Mouse (Mus musculus): Measurements from ENCODE around the gene Surf4. TPM values are rescaled to one million over a fixed set of nuclear protein-coding genes. Genes with fewer than 3 reads are reported as not detected.

Gene Surf4
- polyA plus RNA-seq, 1 experiment from 2014 or later, result 121 TPM

DNA sequence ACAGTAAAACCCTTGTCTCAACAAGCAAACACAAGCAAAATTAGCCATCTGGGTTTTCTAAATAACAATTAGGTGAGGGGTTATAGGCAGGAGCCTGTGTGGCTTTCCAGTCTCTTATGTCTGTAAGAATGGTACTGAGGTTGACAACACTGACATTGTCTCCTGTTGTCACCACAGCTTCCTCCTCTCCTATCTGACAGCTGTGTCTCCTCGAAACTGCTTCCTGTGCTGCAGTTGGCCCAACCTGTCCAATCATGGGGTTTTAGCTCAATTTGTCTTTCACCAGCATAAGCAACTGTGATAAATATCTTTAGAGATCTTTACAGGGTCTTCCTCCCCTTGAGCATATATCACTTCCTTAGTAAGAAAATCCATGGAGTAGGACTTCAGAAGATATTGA, 2.7 kb upstream of the Surf4 start:
- no peak for ATAC-seq (ENCODE audit: low read depth)

DNA sequence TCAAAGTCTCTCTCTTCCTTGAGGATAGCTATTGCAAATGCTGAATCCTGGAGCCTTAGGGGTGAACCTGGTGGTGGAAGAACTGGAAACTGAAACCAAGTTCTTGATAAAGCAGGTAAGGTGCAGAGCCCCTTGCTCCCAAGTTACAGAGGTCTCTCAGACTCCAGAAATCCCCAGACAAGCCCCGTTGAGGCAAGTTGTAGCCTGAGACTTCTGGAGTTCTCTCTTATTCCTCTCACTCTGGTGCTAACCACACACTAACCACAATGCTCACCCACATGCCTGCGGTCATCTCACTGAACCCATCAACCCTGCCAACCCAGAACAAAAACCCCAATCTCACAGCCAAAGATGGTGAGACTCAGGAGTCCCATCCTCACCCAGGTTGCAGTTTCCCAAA, 1.6 kb upstream of the Surf4 start:
- H3K4me1 ChIP-seq (ENCODE audit: control insufficient read depth, low read depth, low read length), result peaks cover 31% of the 10 kb centered on the region
- 18% methylated on average over 2 of the region's 2 CpGs for WGBS (ENCODE audit: insufficient replicate concordance)
- no peak overlapping the region for H3K4me3 ChIP-seq (ENCODE audit: low read depth, low read length)
- H3K9me3 ChIP-seq (replicated peaks; ENCODE audit: control insufficient read depth, low read length), result no peaks in the 10 kb centered on the region
- no peak overlapping the region for H3K27ac ChIP-seq (ENCODE audit: low read length)
- H3K36me3 ChIP-seq (ENCODE audit: control insufficient read depth, insufficient read depth), result no peaks in the 10 kb centered on the region
- no peak overlapping the region for H3K4me2 ChIP-seq (ENCODE audit: low read depth, low read length)
- H3K27me3 ChIP-seq (ENCODE audit: control insufficient read depth, insufficient read depth, low read depth, low read length), result no peaks in the 10 kb centered on the region
- no peak overlapping the region for H3K9ac ChIP-seq (ENCODE audit: low read depth, low read length)
- no peak for ATAC-seq (ENCODE audit: low read depth)

More for the DNA sequence above, 2.7 kb upstream of the Surf4 start:
- Histone ChIP-seq H3K9me3 (replicated peaks; ENCODE audit: control insufficient read depth, low read length) (no peaks in the 10 kb centered on the region), H3K36me3 (ENCODE audit: control insufficient read depth, insufficient read depth) (no peaks in the 10 kb centered on the region), H3K4me3 (ENCODE audit: low read depth, low read length) (no peak overlapping the region), H3K9ac (ENCODE audit: low read depth, low read length) (no peak overlapping the region), H3K4me1 (ENCODE audit: control insufficient read depth, low read depth, low read length) (peaks cover 21% of the 10 kb centered on the region), H3K27ac (ENCODE audit: low read length) (no peak overlapping the region), H3K27me3 (ENCODE audit: control insufficient read depth, insufficient read depth, low read depth, low read length) (no peaks in the 10 kb centered on the region), H3K4me2 (ENCODE audit: low read depth, low read length) (no peak overlapping the region)
- WGBS (ENCODE audit: insufficient replicate concordance), result 21% methylated on average over 1 of the region's 1 CpGs

DNA sequence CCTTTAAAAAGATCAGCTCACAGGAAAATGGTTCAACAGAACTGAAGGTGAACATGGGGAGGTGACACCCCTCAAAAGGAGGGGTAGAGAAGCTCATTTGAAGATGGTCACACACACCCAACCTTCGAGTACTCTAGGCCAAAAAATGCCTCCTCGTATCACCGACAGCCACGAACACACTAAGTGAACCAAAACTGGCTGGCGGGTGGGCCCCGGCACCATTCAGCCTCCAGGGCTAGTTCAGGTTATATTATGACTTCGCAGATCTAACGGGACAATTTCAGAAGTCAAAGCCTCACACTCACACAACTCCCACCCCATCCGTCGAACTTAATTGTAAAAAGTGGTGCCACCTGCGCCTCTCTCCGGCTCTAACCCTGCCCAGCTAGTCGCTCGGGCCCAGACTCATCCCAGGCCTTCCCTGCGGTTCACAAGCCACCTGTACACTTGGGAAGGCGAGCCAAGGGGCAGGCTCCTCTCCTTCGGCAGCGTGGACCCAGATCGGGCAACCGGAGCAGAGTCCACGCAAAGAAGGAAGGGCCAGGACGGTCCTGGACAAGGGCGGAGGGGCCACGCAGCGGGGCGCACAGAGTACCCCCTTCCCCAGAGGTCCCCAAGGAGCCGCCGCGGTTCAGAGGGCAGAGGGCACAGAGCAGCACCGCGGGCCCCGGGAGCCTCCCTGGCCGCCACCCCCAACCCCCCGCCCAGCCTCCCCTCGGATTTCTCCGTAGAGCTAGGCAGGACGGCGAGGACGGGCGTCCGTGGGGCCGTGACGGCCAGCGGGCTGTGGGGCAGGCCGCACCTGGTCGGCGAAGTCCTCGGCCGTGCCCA, 1.0 kb downstream of the Surf4 start:
- H3K9me3 ChIP-seq (replicated peaks; ENCODE audit: control insufficient read depth, low read length), result no peaks in the 10 kb centered on the region
- peak; percentile 9 for ATAC-seq (ENCODE audit: low read depth)
- no peaks in the 10 kb centered on the region for H3K36me3 ChIP-seq (ENCODE audit: control insufficient read depth, insufficient read depth)
- H3K9ac ChIP-seq (ENCODE audit: low read depth, low read length), result peak overlapping the region; percentile 99
- peak overlapping the region; percentile 91 for H3K4me2 ChIP-seq (ENCODE audit: low read depth, low read length)
- WGBS (ENCODE audit: insufficient replicate concordance), result under 1% methylated on average over 37 of the region's 49 CpGs
- peak overlapping the region; percentile 92 for H3K4me3 ChIP-seq (ENCODE audit: low read depth, low read length)
- no peaks in the 10 kb centered on the region for H3K27me3 ChIP-seq (ENCODE audit: control insufficient read depth, insufficient read depth, low read depth, low read length)
- H3K27ac ChIP-seq (ENCODE audit: low read length), result peak overlapping the region; percentile 90
- peaks cover 38% of the 10 kb centered on the region for H3K4me1 ChIP-seq (ENCODE audit: control insufficient read depth, low read depth, low read length)

DNA sequence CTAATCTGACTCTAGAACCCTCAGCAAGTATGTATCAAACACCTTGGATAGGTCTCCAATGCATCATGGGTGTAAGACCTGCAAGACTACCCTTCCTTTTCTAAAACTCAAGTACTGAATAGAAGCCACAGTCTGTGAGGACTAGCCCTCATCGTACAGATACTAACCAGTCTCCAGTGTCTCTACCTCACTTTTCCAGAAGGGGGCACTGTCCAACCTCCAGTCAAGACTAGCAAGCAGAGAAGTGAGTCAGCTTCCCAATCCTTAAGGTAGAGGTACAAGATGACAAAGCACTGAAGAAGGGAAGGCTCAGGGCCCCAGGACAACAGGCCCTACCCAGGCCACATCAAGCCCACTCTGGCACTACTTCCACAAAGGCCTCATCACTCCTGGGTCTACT, 3.3 kb downstream of the Surf4 start:
- Histone ChIP-seq H3K4me3 (ENCODE audit: low read depth, low read length) (no peak overlapping the region), H3K4me1 (ENCODE audit: control insufficient read depth, low read depth, low read length) (peaks cover 38% of the 10 kb centered on the region), H3K4me2 (ENCODE audit: low read depth, low read length) (no peak overlapping the region), H3K9me3 (replicated peaks; ENCODE audit: control insufficient read depth, low read length) (no peaks in the 10 kb centered on the region), H3K9ac (ENCODE audit: low read depth, low read length) (0 out of 2 replicates have a peak overlapping the region, but pooled peaks have one; percentile 10), H3K36me3 (ENCODE audit: control insufficient read depth, insufficient read depth) (peaks cover 8% of the 10 kb centered on the region), H3K27me3 (ENCODE audit: control insufficient read depth, insufficient read depth, low read depth, low read length) (no peaks in the 10 kb centered on the region), H3K27ac (ENCODE audit: low read length) (peak overlapping the region; percentile 11; the same call in 1 of the 2 replicates)
- no peak for ATAC-seq (ENCODE audit: low read depth)
- 17% methylated on average over 1 of the region's 1 CpGs for WGBS (ENCODE audit: insufficient replicate concordance)

DNA sequence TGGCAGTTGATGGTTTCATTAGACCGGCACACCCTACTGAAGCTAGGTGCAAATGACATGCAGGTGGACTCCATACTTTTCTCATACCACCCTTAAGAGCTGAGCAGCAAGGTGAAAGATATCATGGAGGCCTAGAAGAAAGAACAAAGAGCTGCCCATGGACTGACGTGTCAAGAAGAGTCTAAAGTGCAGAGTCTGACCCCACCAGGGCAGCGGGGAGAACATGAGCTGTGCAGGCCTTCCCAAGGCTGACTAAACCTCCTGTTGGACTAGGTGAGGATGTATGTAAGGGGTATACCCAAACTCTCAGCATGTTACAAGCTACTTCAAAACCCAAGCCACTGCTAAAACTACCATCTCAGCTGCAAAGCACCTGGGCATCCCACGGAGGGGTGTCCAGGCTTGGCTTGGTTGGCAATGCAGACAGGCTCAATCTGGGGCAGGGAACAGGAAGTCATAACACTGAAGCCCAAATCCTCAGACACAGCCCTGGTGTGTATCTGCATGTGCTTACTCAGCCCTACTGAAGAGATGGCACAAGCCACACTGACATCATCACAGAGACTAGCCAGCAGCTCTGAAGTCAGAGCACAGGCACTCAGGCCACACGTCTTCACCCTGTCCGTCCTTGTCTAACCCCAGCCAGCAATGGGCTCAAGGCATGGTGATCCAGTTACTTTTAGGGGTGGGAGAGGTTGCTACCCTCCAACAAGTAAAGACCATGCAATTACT, 5.8 kb downstream of the Surf4 start:
- ATAC-seq (ENCODE audit: low read depth), result no peak
- H3K4me1 ChIP-seq (ENCODE audit: control insufficient read depth, low read depth, low read length), result peaks cover 29% of the 10 kb centered on the region
- H3K36me3 ChIP-seq (ENCODE audit: control insufficient read depth, insufficient read depth), result peaks cover 29% of the 10 kb centered on the region
- no peak overlapping the region for H3K4me2 ChIP-seq (ENCODE audit: low read depth, low read length)
- H3K27me3 ChIP-seq (ENCODE audit: control insufficient read depth, insufficient read depth, low read depth, low read length), result no peaks in the 10 kb centered on the region
- no peak overlapping the region for H3K27ac ChIP-seq (ENCODE audit: low read length)
- H3K9ac ChIP-seq (ENCODE audit: low read depth, low read length), result no peak overlapping the region
- H3K9me3 ChIP-seq (replicated peaks; ENCODE audit: control insufficient read depth, low read length), result no peaks in the 10 kb centered on the region
- 76% methylated on average over 6 of the region's 6 CpGs for WGBS (ENCODE audit: insufficient replicate concordance)
- no peak overlapping the region for H3K4me3 ChIP-seq (ENCODE audit: low read depth, low read length)

DNA sequence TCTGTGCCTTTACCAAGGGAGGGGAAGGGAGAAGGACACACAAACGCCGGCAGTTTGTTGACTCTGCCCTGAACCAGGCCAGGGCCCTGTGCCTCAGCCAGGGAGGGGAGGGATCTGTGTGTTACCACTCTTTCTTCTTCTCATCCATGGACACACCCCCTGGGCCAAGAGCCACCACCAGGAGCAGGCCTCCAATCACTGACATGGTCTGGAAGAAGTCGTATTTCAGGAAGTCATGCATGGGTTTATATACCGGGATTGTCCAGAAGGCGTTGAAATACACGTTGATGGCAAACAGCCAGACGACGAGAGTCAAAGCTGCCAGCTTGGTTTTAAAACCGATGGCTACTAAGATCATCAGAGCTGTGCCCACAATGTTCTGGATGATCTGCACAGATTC, 11.9 kb downstream of the Surf4 start:
- Histone ChIP-seq H3K27me3 (ENCODE audit: control insufficient read depth, insufficient read depth, low read depth, low read length) (no peaks in the 10 kb centered on the region), H3K36me3 (ENCODE audit: control insufficient read depth, insufficient read depth) (peaks cover 61% of the 10 kb centered on the region), H3K4me1 (ENCODE audit: control insufficient read depth, low read depth, low read length) (peaks cover 9% of the 10 kb centered on the region), H3K9me3 (replicated peaks; ENCODE audit: control insufficient read depth, low read length) (no peaks in the 10 kb centered on the region), H3K27ac (ENCODE audit: low read length) (no peak overlapping the region), H3K4me3 (ENCODE audit: low read depth, low read length) (no peak overlapping the region), H3K4me2 (ENCODE audit: low read depth, low read length) (no peak overlapping the region), H3K9ac (ENCODE audit: low read depth, low read length) (no peak overlapping the region)
- WGBS (ENCODE audit: insufficient replicate concordance), result 76% methylated on average over 9 of the region's 9 CpGs
- ATAC-seq (ENCODE audit: low read depth), result no peak; the same call in 1 of the 2 replicates

DNA sequence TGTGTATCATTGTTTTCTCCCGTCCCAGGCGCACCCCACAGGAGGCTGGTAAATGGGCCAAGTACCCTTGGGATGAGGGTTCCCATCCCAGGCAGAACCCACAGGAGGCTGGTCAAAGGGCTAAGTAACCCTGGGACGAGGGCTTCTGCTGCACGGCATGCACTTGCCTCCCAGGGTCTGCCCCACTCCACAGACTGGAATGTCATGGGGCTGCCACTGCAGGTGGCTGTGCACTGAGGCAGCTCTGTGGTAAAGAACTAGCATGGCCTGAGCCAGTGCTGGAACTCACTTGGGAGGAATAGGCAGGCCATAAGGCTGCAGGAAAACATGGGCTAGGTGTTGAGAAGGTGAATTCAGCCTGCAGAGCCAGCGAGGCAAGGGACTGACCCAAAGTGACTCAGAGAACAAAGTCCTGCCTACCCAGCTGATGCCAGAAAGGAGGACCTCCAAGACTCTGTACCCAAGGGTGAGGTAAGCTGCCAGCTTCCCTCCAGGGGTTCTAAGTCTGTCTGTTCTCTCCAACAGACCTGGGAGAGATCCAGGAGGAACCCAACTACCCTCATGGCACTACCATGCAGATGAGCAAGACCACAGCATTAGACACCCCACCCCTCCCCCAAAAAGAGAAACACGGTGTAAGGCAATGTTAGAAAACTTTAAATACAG, 13.4 kb downstream of the Surf4 start:
- H3K4me2 ChIP-seq (ENCODE audit: low read depth, low read length), result no peak overlapping the region
- H3K27ac ChIP-seq (ENCODE audit: low read length), result no peak overlapping the region
- no peaks in the 10 kb centered on the region for H3K27me3 ChIP-seq (ENCODE audit: control insufficient read depth, insufficient read depth, low read depth, low read length)
- no peak overlapping the region for H3K4me3 ChIP-seq (ENCODE audit: low read depth, low read length)
- peaks cover 53% of the 10 kb centered on the region for H3K36me3 ChIP-seq (ENCODE audit: control insufficient read depth, insufficient read depth)
- H3K9ac ChIP-seq (ENCODE audit: low read depth, low read length), result no peak overlapping the region
- no peaks in the 10 kb centered on the region for H3K9me3 ChIP-seq (replicated peaks; ENCODE audit: control insufficient read depth, low read length)
- no peak for ATAC-seq (ENCODE audit: low read depth)
- peaks cover 16% of the 10 kb centered on the region for H3K4me1 ChIP-seq (ENCODE audit: control insufficient read depth, low read depth, low read length)
- 79% methylated on average over 6 of the region's 6 CpGs for WGBS (ENCODE audit: insufficient replicate concordance)

DNA sequence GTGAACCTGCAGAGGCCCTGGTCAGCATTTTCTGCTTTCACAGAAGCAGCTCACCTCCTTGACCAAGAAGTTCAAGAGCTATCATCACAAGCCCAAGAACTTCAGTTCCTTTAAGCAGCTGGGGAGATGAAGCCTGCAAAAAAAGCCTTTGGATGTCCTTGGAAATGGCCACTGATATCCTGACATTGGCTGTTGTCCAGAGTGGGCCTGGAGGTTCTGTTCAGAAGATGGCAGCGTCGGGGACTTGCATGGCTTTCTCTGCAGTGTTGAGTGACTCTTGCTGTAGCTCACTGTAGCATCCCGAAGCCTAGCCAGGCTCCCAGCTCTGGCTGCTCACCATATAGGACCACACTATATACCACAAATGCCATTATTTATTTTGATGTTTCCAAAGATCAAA, 14.0 kb downstream of the Surf4 start:
- Histone ChIP-seq H3K4me1 (ENCODE audit: control insufficient read depth, low read depth, low read length) (peaks cover 23% of the 10 kb centered on the region), H3K27me3 (ENCODE audit: control insufficient read depth, insufficient read depth, low read depth, low read length) (no peaks in the 10 kb centered on the region), H3K36me3 (ENCODE audit: control insufficient read depth, insufficient read depth) (peaks cover 47% of the 10 kb centered on the region), H3K4me2 (ENCODE audit: low read depth, low read length) (no peak overlapping the region), H3K9me3 (replicated peaks; ENCODE audit: control insufficient read depth, low read length) (no peaks in the 10 kb centered on the region), H3K27ac (ENCODE audit: low read length) (no peak overlapping the region), H3K4me3 (ENCODE audit: low read depth, low read length) (no peak overlapping the region), H3K9ac (ENCODE audit: low read depth, low read length) (no peak overlapping the region)
- WGBS (ENCODE audit: insufficient replicate concordance), result 84% methylated on average over 3 of the region's 3 CpGs
- ATAC-seq (ENCODE audit: low read depth), result no peak

All from liver, embryonic 16.5 days (tissue).